Comparison of ENCODE assay signal across 8 mouse cellular contexts in the genomic region with DNA sequence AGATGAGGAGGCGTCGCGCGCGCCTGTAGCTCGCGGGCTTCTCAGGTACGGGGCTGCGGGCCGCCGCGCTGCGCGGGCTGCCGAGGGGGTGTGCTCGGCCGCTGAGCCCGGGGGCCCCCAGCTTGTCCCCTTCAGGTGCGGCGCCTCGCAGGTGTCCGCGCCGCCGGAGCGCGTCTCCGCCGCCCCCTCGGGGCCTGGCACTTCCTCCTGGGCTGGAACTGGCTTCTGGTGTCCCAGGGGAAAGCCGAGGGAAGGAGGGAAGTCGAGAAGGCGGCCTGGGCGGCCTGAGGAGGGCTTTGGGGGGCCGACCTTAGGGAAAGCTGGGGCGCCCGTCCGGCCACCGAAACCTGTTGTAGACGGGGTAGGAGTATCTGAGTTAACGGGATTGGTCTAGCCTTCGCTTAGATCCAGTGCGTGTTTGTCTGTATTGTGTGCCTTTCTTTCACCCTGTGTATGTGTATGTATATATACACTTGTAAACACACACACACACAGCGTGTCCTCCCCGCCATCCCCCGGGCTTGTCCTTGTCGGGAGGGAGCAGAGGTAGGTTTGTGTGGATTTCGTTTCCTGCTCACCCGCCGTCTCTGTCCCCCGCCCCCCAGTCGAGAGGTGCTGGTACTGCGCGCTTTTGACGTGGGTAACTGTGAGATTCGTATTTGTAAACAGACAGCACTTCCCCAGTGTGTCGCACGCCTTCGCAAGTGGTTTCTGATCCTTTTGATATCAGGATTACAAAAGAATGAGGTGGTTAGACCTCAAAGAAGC. TPM values are rescaled to one million over a fixed set of nuclear protein-coding genes. Genes with fewer than 3 reads are reported as not detected.
A peak's percentile ranks its signal among the peaks of the same experiment; 100 is the strongest.
DNase-seq lines count a peak whose midpoint lies in the region; ATAC-seq lines count a peak whose summit lies in the region.

No protein-coding gene starts in this region.

- H3K4me1 ChIP-seq in intestine, embryonic 14.5 days (replicated peaks; ENCODE audit: control insufficient read depth, insufficient read depth, low read length): peaks cover 9% of the 10 kb centered on the region

- H3K4me2 ChIP-seq in intestine, embryonic 14.5 days (ENCODE audit: low read length): peak overlapping the region; percentile 75

- H3K27ac ChIP-seq in intestine, embryonic 14.5 days (ENCODE audit: low read depth): peak overlapping the region; percentile 97

- WGBS in intestine, embryonic 14.5 days: under 1% methylated on average over 48 of the region's 59 CpGs

- H3K36me3 ChIP-seq in intestine, embryonic 14.5 days (ENCODE audit: control insufficient read depth, insufficient read depth, low read length): 0 out of 2 replicates have a peak, but pooled peaks cover 6% of the 10 kb centered on the region

- H3K9ac ChIP-seq in intestine, embryonic 14.5 days (ENCODE audit: low read length): peak overlapping the region; percentile 96

- H3K9me3 ChIP-seq in intestine, embryonic 14.5 days (ENCODE audit: control insufficient read depth, low read length): no peaks in the 10 kb centered on the region

- DNase-seq in adrenal gland, adult 18-20 months (ENCODE audit: low spot score in 2 of 2): peak; percentile 47 to 48
- DNase-seq in embryo, embryonic 10 days (ENCODE audit: low spot score): peak; percentile 61
- DNase-seq in gastrocnemius, postnatal 14 days: peak; percentile 30
- DNase-seq in intestine, embryonic 14.5 days (ENCODE audit: low spot score): peak; percentile 84
- peak; percentile 47 to 54 for DNase-seq in left cerebral cortex, postnatal 14 days (ENCODE audit: low spot score in 2 of 2)
- peak; percentile 69 for DNase-seq in right cerebral cortex, postnatal 25 days
- peak; percentile 64 for DNase-seq in yolk sac, embryonic 10.5 days (ENCODE audit: low spot score)

- no peaks in the 10 kb centered on the region for H3K27me3 ChIP-seq in intestine, embryonic 14.5 days (replicated peaks; ENCODE audit: control insufficient read depth, insufficient read depth, low read length)

- ATAC-seq in intestine, embryonic 14.5 days (replicated peaks; ENCODE audit: low FRiP score, low TSS enrichment, low read depth): peak; percentile 58
- ATAC-seq in megakaryocyte-erythroid progenitor cell, adult 5-6 weeks (replicated peaks; ENCODE audit: low FRiP score, low TSS enrichment, poor library complexity, severe bottlenecking): peak; percentile 84

- intact Hi-C loops in gastrocnemius, postnatal 14 days (cut with DNase I; ENCODE audit: low total_unique reads): no loop called here
- intact Hi-C loops in left cerebral cortex, postnatal 14 days (cut with DNase I): loop anchor here (5.0 kb wide), 1 partner anchor 123 kb away; no protein-coding TSS in a partner anchor

- peak overlapping the region; percentile 86 for H3K4me3 ChIP-seq in intestine, embryonic 14.5 days (ENCODE audit: low read depth, low read length)

RNA-seq across cellular contexts. Expression of a gene that starts 1.1 kb away (rescaled TPM):
- total RNA-seq in adrenal gland, adult 18-20 months (2021): 10 to 100 TPM; 16.7 to 20.0 TPM
- 10 to 100 TPM; 13.0 to 17.3 TPM for total RNA-seq in gastrocnemius, postnatal 14 days (2021)
- polyA plus RNA-seq in intestine, embryonic 14.5 days (2014; fragmentation: Nextera tagmentation; extraction: Ambion mirVana): 54.7 and 67.5 TPM in 2 replicates
- total RNA-seq in left cerebral cortex, postnatal 14 days (2021): 10 to 100 TPM; 33.3 to 41.0 TPM
- total RNA-seq in megakaryocyte-erythroid progenitor cell, adult 5-6 weeks (2014; fragmentation: Nextera tagmentation): 53.7 and 67.8 TPM in 2 replicates
- total RNA-seq in megakaryocyte-erythroid progenitor cell, adult 5-6 weeks (2017): 32.6 and 37.7 TPM in 2 replicates

RNA-seq across cellular contexts. Expression of a gene that starts 53.6 kb away (rescaled TPM):
- 1 to 10 TPM; 4.3 TPM for total RNA-seq in adrenal gland, adult 18-20 months (2021)
- total RNA-seq in gastrocnemius, postnatal 14 days (2021): 10 to 100 TPM; 12.8 to 17.8 TPM
- polyA plus RNA-seq in intestine, embryonic 14.5 days (2014; fragmentation: Nextera tagmentation; extraction: Ambion mirVana): 40.0 and 46.4 TPM in 2 replicates
- total RNA-seq in left cerebral cortex, postnatal 14 days (2021): 10 to 100 TPM in 1 of 2 experiments, 1 to 10 TPM in 1; 9.4 to 10.1 TPM
- total RNA-seq in megakaryocyte-erythroid progenitor cell, adult 5-6 weeks (2014; fragmentation: Nextera tagmentation): not detected in 2 replicates
- total RNA-seq in megakaryocyte-erythroid progenitor cell, adult 5-6 weeks (2017): 0.61 and 0.94 TPM in 2 replicates

Comparison
In these comparisons a context has a peak if more than half of its experiments do, and no peak if none do; other contexts are left out.
1. Peak in every context shown above with its lines: DNase-seq, ATAC-seq, H3K4me3 ChIP-seq and H3K27ac ChIP-seq.
2. DNase-seq: peak in every context shown above with its lines; median percentile 84 in intestine, embryonic 14.5 days; 69 in right cerebral cortex, postnatal 25 days; 64 in yolk sac, embryonic 10.5 days; 61 in embryo, embryonic 10 days; 50 in left cerebral cortex, postnatal 14 days; 48 in adrenal gland, adult 18-20 months; 30 in gastrocnemius, postnatal 14 days.